Mouse (Mus musculus): Measurements from ENCODE around the gene Cchcr1. TPM values are rescaled to one million over a fixed set of nuclear protein-coding genes. Genes with fewer than 3 reads are reported as not detected.

Gene Cchcr1
- polyA plus RNA-seq, 2 experiments = 11.6 to 43.2 TPM

- Histone ChIP-seq H3K27ac (replicated peaks; ENCODE audit: low read depth, low read length) (no peak overlapping the region), H3K4me3 (replicated peaks; ENCODE audit: low read length) (no peak overlapping the region), H3K4me2 (replicated peaks; ENCODE audit: low read depth, low read length, severe bottlenecking) (no peak overlapping the region), H3K9me3 (ENCODE audit: control insufficient read depth, low read length) (no peaks in the 10 kb centered on the region), H3K9ac (ENCODE audit: low read depth, low read length, severe bottlenecking) (no peak overlapping the region), H3K4me1 (ENCODE audit: control insufficient read depth, insufficient read depth, low read length) (peaks cover 4% of the 10 kb centered on the region; the same call in 1 of the 2 replicates), H3K27me3 (ENCODE audit: control insufficient read depth, insufficient read depth, low read length) (peaks cover 23% of the 10 kb centered on the region), H3K36me3 (ENCODE audit: control insufficient read depth, insufficient read depth, low read length) (no peaks in the 10 kb centered on the region)
- no peak for TF ChIP-seq POLR2A (IDR thresholded peaks at IDR 0.05; ENCODE audit: borderline replicate concordance, extremely low read depth, insufficient read depth, insufficient read length)
- DNase-seq (ENCODE audit: low spot score) (no peak), ATAC-seq (ENCODE audit: low FRiP score, low read depth) (no peak)
- 20% methylated on average over 9 of the region's 9 CpGs for WGBS
Observed at GRCm38 (mm10) chr17:35567767-35568166, 50.9 kb downstream of the Cchcr1 start.

- Histone ChIP-seq H3K36me3 (ENCODE audit: control insufficient read depth, insufficient read depth, low read length) (no peaks in the 10 kb centered on the region), H3K27me3 (ENCODE audit: control insufficient read depth, insufficient read depth, low read length) (peaks cover 23% of the 10 kb centered on the region), H3K4me2 (replicated peaks; ENCODE audit: low read depth, low read length, severe bottlenecking) (peak overlapping the region; percentile 39), H3K27ac (replicated peaks; ENCODE audit: low read depth, low read length) (no peak overlapping the region), H3K9me3 (ENCODE audit: control insufficient read depth, low read length) (no peaks in the 10 kb centered on the region), H3K4me3 (replicated peaks; ENCODE audit: low read length) (peak overlapping the region; percentile 23), H3K9ac (ENCODE audit: low read depth, low read length, severe bottlenecking) (peak overlapping the region; percentile 22), H3K4me1 (ENCODE audit: control insufficient read depth, insufficient read depth, low read length) (peaks cover 4% of the 10 kb centered on the region; the same call in 1 of the 2 replicates)
- no peak for DNase-seq (ENCODE audit: low spot score)
- no peak for ATAC-seq (ENCODE audit: low FRiP score, low read depth)
- WGBS = 7% methylated on average over 24 of the region's 28 CpGs
- no peak for TF ChIP-seq POLR2A (IDR thresholded peaks at IDR 0.05; ENCODE audit: borderline replicate concordance, extremely low read depth, insufficient read depth, insufficient read length)
Observed at GRCm38 (mm10) chr17:35569091-35569944, 52.4 kb downstream of the Cchcr1 start.

GRCm38 (mm10) chr17:35570836-35571235 lies 53.9 kb downstream of the Cchcr1 start:
- ATAC-seq (ENCODE audit: low FRiP score, low read depth) (no peak), DNase-seq (ENCODE audit: low spot score) (no peak)
- Histone ChIP-seq H3K27me3 (ENCODE audit: control insufficient read depth, insufficient read depth, low read length) (peaks cover 23% of the 10 kb centered on the region), H3K4me3 (replicated peaks; ENCODE audit: low read length) (no peak overlapping the region), H3K4me1 (ENCODE audit: control insufficient read depth, insufficient read depth, low read length) (peaks cover 4% of the 10 kb centered on the region; the same call in 1 of the 2 replicates), H3K4me2 (replicated peaks; ENCODE audit: low read depth, low read length, severe bottlenecking) (no peak overlapping the region), H3K36me3 (ENCODE audit: control insufficient read depth, insufficient read depth, low read length) (no peaks in the 10 kb centered on the region), H3K9ac (ENCODE audit: low read depth, low read length, severe bottlenecking) (no peak overlapping the region), H3K27ac (replicated peaks; ENCODE audit: low read depth, low read length) (no peak overlapping the region), H3K9me3 (ENCODE audit: control insufficient read depth, low read length) (no peaks in the 10 kb centered on the region)
- 76% methylated on average over 14 of the region's 14 CpGs for WGBS
- no peak for TF ChIP-seq POLR2A (IDR thresholded peaks at IDR 0.05; ENCODE audit: borderline replicate concordance, extremely low read depth, insufficient read depth, insufficient read length)

- Histone ChIP-seq H3K4me3 (replicated peaks; ENCODE audit: low read length) (no peak overlapping the region), H3K4me2 (replicated peaks; ENCODE audit: low read depth, low read length, severe bottlenecking) (no peak overlapping the region), H3K27me3 (ENCODE audit: control insufficient read depth, insufficient read depth, low read length) (peaks cover 23% of the 10 kb centered on the region), H3K27ac (replicated peaks; ENCODE audit: low read depth, low read length) (no peak overlapping the region), H3K4me1 (ENCODE audit: control insufficient read depth, insufficient read depth, low read length) (peaks cover 4% of the 10 kb centered on the region; the same call in 1 of the 2 replicates), H3K36me3 (ENCODE audit: control insufficient read depth, insufficient read depth, low read length) (no peaks in the 10 kb centered on the region), H3K9me3 (ENCODE audit: control insufficient read depth, low read length) (no peaks in the 10 kb centered on the region), H3K9ac (ENCODE audit: low read depth, low read length, severe bottlenecking) (no peak overlapping the region)
- WGBS = 92% methylated on average over 7 of the region's 7 CpGs
- no peak for ATAC-seq (ENCODE audit: low FRiP score, low read depth)
- no peak for DNase-seq (ENCODE audit: low spot score)
- no peak for TF ChIP-seq POLR2A (IDR thresholded peaks at IDR 0.05; ENCODE audit: borderline replicate concordance, extremely low read depth, insufficient read depth, insufficient read length)
Observed at GRCm38 (mm10) chr17:35571477-35571876, 54.6 kb downstream of the Cchcr1 start.

- Histone ChIP-seq H3K4me1 (ENCODE audit: control insufficient read depth, insufficient read depth, low read length) (no peaks in the 10 kb centered on the region), H3K9me3 (ENCODE audit: control insufficient read depth, low read length) (no peaks in the 10 kb centered on the region), H3K27ac (replicated peaks; ENCODE audit: low read depth, low read length) (no peak overlapping the region), H3K36me3 (ENCODE audit: control insufficient read depth, insufficient read depth, low read length) (no peaks in the 10 kb centered on the region), H3K9ac (ENCODE audit: low read depth, low read length, severe bottlenecking) (no peak overlapping the region), H3K27me3 (ENCODE audit: control insufficient read depth, insufficient read depth, low read length) (no peaks in the 10 kb centered on the region), H3K4me3 (replicated peaks; ENCODE audit: low read length) (no peak overlapping the region), H3K4me2 (replicated peaks; ENCODE audit: low read depth, low read length, severe bottlenecking) (no peak overlapping the region)
- peak; percentile 29; the same call in 1 of the 2 replicates for TF ChIP-seq POLR2A (IDR thresholded peaks at IDR 0.05; ENCODE audit: borderline replicate concordance, extremely low read depth, insufficient read depth, insufficient read length)
- ATAC-seq (ENCODE audit: low FRiP score, low read depth) (no peak), DNase-seq (ENCODE audit: low spot score) (peak; percentile 77)
- WGBS = 23% methylated on average over 6 of the region's 6 CpGs
Observed at GRCm38 (mm10) chr17:35578211-35578610, 61.3 kb downstream of the Cchcr1 start.

Other genes starting within 250 kb of the Cchcr1 start
- 0.01 and 0.05 TPM in 2 replicates for gene H2-Q1, start 196.7 kb upstream of the Cchcr1 start, polyA plus RNA-seq (2012; rRNA removed)
- gene H2-Q1, start 196.7 kb upstream of the Cchcr1 start, polyA plus RNA-seq (2014; fragmentation: Nextera tagmentation; extraction: Ambion mirVana) = not detected in 2 replicates
- gene H2-Q2, start 174.9 kb upstream of the Cchcr1 start, polyA plus RNA-seq (2012; rRNA removed) = 0.16 and 0.41 TPM in 2 replicates
- gene H2-Q2, start 174.9 kb upstream of the Cchcr1 start, polyA plus RNA-seq (2014; fragmentation: Nextera tagmentation; extraction: Ambion mirVana) = 0.15 and 0.37 TPM in 2 replicates
- gene H2-Q4, start 137.5 kb upstream of the Cchcr1 start, polyA plus RNA-seq (2012; rRNA removed) = 15.2 and 15.5 TPM in 2 replicates
- gene H2-Q4, start 137.5 kb upstream of the Cchcr1 start, polyA plus RNA-seq (2014; fragmentation: Nextera tagmentation; extraction: Ambion mirVana) = 2.8 and 3.5 TPM in 2 replicates
- 0.73 and 1.00 TPM in 2 replicates for gene H2-Q6, start 92.2 kb upstream of the Cchcr1 start, polyA plus RNA-seq (2012; rRNA removed)
- gene H2-Q6, start 92.2 kb upstream of the Cchcr1 start, polyA plus RNA-seq (2014; fragmentation: Nextera tagmentation; extraction: Ambion mirVana) = 0.41 and 0.53 TPM in 2 replicates
- 8.9 and 9.9 TPM in 2 replicates for gene H2-Q7, start 77.9 kb upstream of the Cchcr1 start, polyA plus RNA-seq (2012; rRNA removed)
- gene H2-Q7, start 77.9 kb upstream of the Cchcr1 start, polyA plus RNA-seq (2014; fragmentation: Nextera tagmentation; extraction: Ambion mirVana) = 3.1 and 4.2 TPM in 2 replicates
- gene H2-Q10, start 47.0 kb upstream of the Cchcr1 start, polyA plus RNA-seq (2012; rRNA removed) = 0.76 and 0.87 TPM in 2 replicates
- 0.28 and 0.62 TPM in 2 replicates for gene H2-Q10, start 47.0 kb upstream of the Cchcr1 start, polyA plus RNA-seq (2014; fragmentation: Nextera tagmentation; extraction: Ambion mirVana)
- gene Pou5f1, start 11.1 kb upstream of the Cchcr1 start, polyA plus RNA-seq (2012; rRNA removed) = 0.06 and 0.09 TPM in 2 replicates
- not detected in 2 replicates for gene Pou5f1, start 11.1 kb upstream of the Cchcr1 start, polyA plus RNA-seq (2014; fragmentation: Nextera tagmentation; extraction: Ambion mirVana)
- 73.8 and 82.6 TPM in 2 replicates for gene Tcf19, start 276 bp upstream of the Cchcr1 start, polyA plus RNA-seq (2012; rRNA removed)
- 75.5 and 84.3 TPM in 2 replicates for gene Tcf19, start 276 bp upstream of the Cchcr1 start, polyA plus RNA-seq (2014; fragmentation: Nextera tagmentation; extraction: Ambion mirVana)
- 1.0 and 2.2 TPM in 2 replicates for gene Psors1c2, start 16.1 kb downstream of the Cchcr1 start, polyA plus RNA-seq (2012; rRNA removed)
- gene Psors1c2, start 16.1 kb downstream of the Cchcr1 start, polyA plus RNA-seq (2014; fragmentation: Nextera tagmentation; extraction: Ambion mirVana) = 0.39 and 1.5 TPM in 2 replicates
- gene Cdsn, start 35.0 kb downstream of the Cchcr1 start, polyA plus RNA-seq (2012; rRNA removed) = 0.09 and 0.31 TPM in 2 replicates
- 0.07 and 0.17 TPM in 2 replicates for gene Cdsn, start 35.0 kb downstream of the Cchcr1 start, polyA plus RNA-seq (2014; fragmentation: Nextera tagmentation; extraction: Ambion mirVana)
- gene 2300002M23Rik, start 50.4 kb downstream of the Cchcr1 start, polyA plus RNA-seq (2012; rRNA removed) = 0.21 and 0.24 TPM in 2 replicates
- not detected in 2 replicates for gene 2300002M23Rik, start 50.4 kb downstream of the Cchcr1 start, polyA plus RNA-seq (2014; fragmentation: Nextera tagmentation; extraction: Ambion mirVana)
- gene Sfta2, start 84.4 kb downstream of the Cchcr1 start, polyA plus RNA-seq (2012; rRNA removed) = not detected in 2 replicates
- gene Sfta2, start 84.4 kb downstream of the Cchcr1 start, polyA plus RNA-seq (2014; fragmentation: Nextera tagmentation; extraction: Ambion mirVana) = not detected in 2 replicates
- gene Gm9573, start 109.5 kb downstream of the Cchcr1 start, polyA plus RNA-seq (2012; rRNA removed) = not detected in 2 replicates
- not detected in 2 replicates for gene Gm9573, start 109.5 kb downstream of the Cchcr1 start, polyA plus RNA-seq (2014; fragmentation: Nextera tagmentation; extraction: Ambion mirVana)
- 0.13 and 0.30 TPM in 2 replicates for gene Mucl3, start 126.6 kb downstream of the Cchcr1 start, polyA plus RNA-seq (2012; rRNA removed)
- gene Mucl3, start 126.6 kb downstream of the Cchcr1 start, polyA plus RNA-seq (2014; fragmentation: Nextera tagmentation; extraction: Ambion mirVana) = 0.22 TPM in 1 of 2 replicates, not detected in the other
- gene Vars2, start 150.5 kb downstream of the Cchcr1 start, polyA plus RNA-seq (2012; rRNA removed) = 35.4 and 47.8 TPM in 2 replicates
- gene Vars2, start 150.5 kb downstream of the Cchcr1 start, polyA plus RNA-seq (2014; fragmentation: Nextera tagmentation; extraction: Ambion mirVana) = 14.8 and 18.7 TPM in 2 replicates
- 43.0 and 52.0 TPM in 2 replicates for gene Gtf2h4, start 156.6 kb downstream of the Cchcr1 start, polyA plus RNA-seq (2012; rRNA removed)
- gene Gtf2h4, start 156.6 kb downstream of the Cchcr1 start, polyA plus RNA-seq (2014; fragmentation: Nextera tagmentation; extraction: Ambion mirVana) = 40.7 and 44.9 TPM in 2 replicates
- 49.4 and 60.1 TPM in 2 replicates for gene Ddr1, start 187.5 kb downstream of the Cchcr1 start, polyA plus RNA-seq (2012; rRNA removed)
- gene Ddr1, start 187.5 kb downstream of the Cchcr1 start, polyA plus RNA-seq (2014; fragmentation: Nextera tagmentation; extraction: Ambion mirVana) = 56.7 and 58.2 TPM in 2 replicates

Measured in limb, embryonic 14.5 days (tissue).